Mouse (Mus musculus): Measurements from ENCODE around the gene Zfp84. TPM values are rescaled to one million over a fixed set of nuclear protein-coding genes. Genes with fewer than 3 reads are reported as not detected.

The Zfp84 gene
- total RNA-seq, 2 experiments from 2014 or later: 10.0 to 11.9 TPM

DNA sequence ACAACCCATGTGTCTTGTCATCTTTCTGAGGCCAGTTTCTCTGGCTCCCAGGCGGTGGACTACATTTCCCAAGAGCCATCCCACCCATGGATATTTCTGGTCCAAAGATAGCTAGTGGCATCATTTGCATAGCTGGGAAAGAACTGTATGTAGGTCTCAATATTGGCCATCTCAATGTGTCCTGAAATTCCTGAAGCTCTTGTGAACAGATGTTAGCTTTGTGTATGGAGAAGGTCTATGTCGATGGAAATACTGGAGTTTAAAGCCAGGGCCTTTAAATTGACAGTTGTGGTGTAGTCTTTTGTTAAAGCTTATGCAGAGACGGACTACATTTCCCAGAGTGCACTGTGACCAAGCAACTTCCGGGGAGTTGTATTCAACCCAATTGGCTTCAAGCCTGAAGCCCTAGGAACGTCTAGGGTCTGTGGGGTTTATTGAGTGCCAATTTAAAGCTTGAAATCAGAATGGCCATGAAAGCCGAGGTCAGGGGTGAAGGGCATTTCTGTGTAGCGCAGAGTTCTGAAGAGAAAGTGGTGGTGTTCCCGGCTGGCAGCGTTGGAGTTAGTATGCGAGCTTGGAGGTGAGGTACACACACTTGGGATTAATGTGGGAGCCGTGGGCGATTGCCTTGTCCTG, 50.4 kb downstream of the Zfp84 start:
- DNase-seq: peak; percentile 77

DNA sequence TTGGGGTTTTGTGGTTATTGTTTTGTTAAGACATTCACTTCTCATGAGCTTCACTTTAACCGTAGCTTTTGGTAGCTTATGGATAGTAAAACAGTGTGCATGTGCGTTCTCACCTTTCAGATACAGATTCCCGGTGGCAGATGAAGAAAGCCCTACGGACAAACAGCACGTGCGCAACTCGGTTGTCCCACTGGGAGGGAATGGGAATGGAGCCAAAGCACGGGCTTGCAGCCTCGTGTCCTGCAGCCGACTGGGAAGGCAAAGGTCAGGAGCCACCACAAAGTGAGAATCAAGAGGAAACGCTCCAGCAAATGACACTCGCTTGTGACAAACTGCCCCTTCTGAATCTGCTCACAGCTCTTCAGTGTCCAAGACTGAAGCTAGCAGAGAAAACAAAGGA, 59.6 kb downstream of the Zfp84 start:
- no peak for DNase-seq

Small RNA genes within 50 kb of the gene (microRNA-seq; reads per million reads assigned to microRNA genes)
- gene Mir1964: 2.1 to 6.3 reads per million in 2 experiments

Other genes starting within 250 kb of the Zfp84 start
- 10 to 100 TPM; 13.8 to 17.7 TPM for gene Sipa1l3, start 249.9 kb upstream of the Zfp84 start, total RNA-seq (2021)
- not detected for gene Catsperg2, start 41.5 kb upstream of the Zfp84 start, total RNA-seq (2021)
- 1 to 10 TPM; 5.3 to 6.7 TPM for gene Zfp30, start 15.4 kb downstream of the Zfp84 start, total RNA-seq (2021)
- gene Zfp790, start 47.6 kb downstream of the Zfp84 start, total RNA-seq (2021): 10 to 100 TPM; 13.3 to 14.3 TPM
- gene Zfp940, start 85.1 kb downstream of the Zfp84 start, total RNA-seq (2021): under 1 TPM; 0.33 to 0.34 TPM
- gene Zfp420, start 91.4 kb downstream of the Zfp84 start, total RNA-seq (2021): 1 to 10 TPM; 2.6 to 3.3 TPM
- gene Zfp27, start 138.0 kb downstream of the Zfp84 start, total RNA-seq (2021): 10 to 100 TPM; 11.9 to 13.2 TPM
- 1 to 10 TPM; 8.5 to 9.4 TPM for gene Zfp383, start 139.7 kb downstream of the Zfp84 start, total RNA-seq (2021)
- gene Zfp74, start 185.5 kb downstream of the Zfp84 start, total RNA-seq (2021): 1 to 10 TPM; 6.5 to 7.1 TPM
- 10 to 100 TPM; 83.8 to 87.0 TPM for gene Zfp568, start 215.4 kb downstream of the Zfp84 start, total RNA-seq (2021)

All from heart, postnatal 4 days (tissue).